Mouse (Mus musculus) gastrocnemius, adult 2 months (tissue): ENCODE data around the gene Mxd4. TPM values are rescaled to one million over a fixed set of nuclear protein-coding genes. Genes with fewer than 3 reads are reported as not detected.

Source experiments
- DNase-seq: peaks from one replicate; pipeline ENCODE4 v3.0.0; 2022
- H3K27ac ChIP-seq: fragments of 200-600 bp; 2 replicates; pipeline ENCODE4 v1.8.1; 2022; ENCODE audit warnings: mild to moderate bottlenecking
- H3K4me3 ChIP-seq: fragments of 200-600 bp; 2 replicates; pipeline ENCODE4 v1.8.1; 2022; ENCODE audit warnings: mild to moderate bottlenecking, moderate library complexity
- CTCF ChIP-seq: fragments of 200-600 bp; IDR thresholded peaks from 2 replicates; pipeline ENCODE4 v1.8.1; 2022; ENCODE audit warnings: antibody characterized with exemption, mild to moderate bottlenecking, moderate library complexity
- intact Hi-C: fragments of 180-260 bp; cut with DNase I; formaldehyde crosslinking; loops from one replicate; pipeline ENCODE4 v1.15.1; 2025
- total RNA-seq, 2 experiments: library from RNA; stranded (reverse); gene quantifications; 2 replicates each; pipeline ENCODE4 v1.2.3; 2021

Mxd4 gene
- total RNA-seq, 2 experiments from 2014 or later = 25.8 to 35.6 TPM

- intact Hi-C loops = no loop called here
- Histone ChIP-seq H3K27ac (no peak overlapping the region), H3K4me3 (no peak overlapping the region)
- TF ChIP-seq CTCF = no peak
- no peak for DNase-seq
Observed at GRCm38 (mm10) chr5:34132731-34133130, 54.8 kb downstream of the Mxd4 start.

GRCm38 (mm10) chr5:34124131-34124530 is 63.4 kb downstream of the Mxd4 start:
- intact Hi-C loops = no loop called here
- no peak for DNase-seq
- Histone ChIP-seq H3K4me3 (no peak overlapping the region), H3K27ac (no peak overlapping the region)
- no peak for TF ChIP-seq CTCF

Other genes with a start within 250 kb of the Mxd4 start
- not detected for gene Gm1673, start 204.3 kb downstream of the Mxd4 start, total RNA-seq
- under 1 TPM; 0.05 to 0.20 TPM for gene Nat8l, start 191.7 kb downstream of the Mxd4 start, total RNA-seq
- 1 to 10 TPM; 1.1 to 2.1 TPM for gene Poln, start 18.3 kb downstream of the Mxd4 start, total RNA-seq
- gene Haus3, start 18.2 kb downstream of the Mxd4 start, total RNA-seq = 1 to 10 TPM; 3.2 to 4.2 TPM
- under 1 TPM; 0.36 to 0.64 TPM for gene Zfyve28, start 100.7 kb upstream of the Mxd4 start, total RNA-seq
- gene Cfap99, start 100.9 kb upstream of the Mxd4 start, total RNA-seq = not detected
- 10 to 100 TPM; 16.5 to 19.8 TPM for gene Rnf4, start 148.6 kb upstream of the Mxd4 start, total RNA-seq
- gene Fam193a, start 182.2 kb upstream of the Mxd4 start, total RNA-seq = 10 to 100 TPM; 16.5 to 17.7 TPM